Mouse (Mus musculus): Measurements from ENCODE around the gene Sumf1.

Gene Sumf1

DNA sequence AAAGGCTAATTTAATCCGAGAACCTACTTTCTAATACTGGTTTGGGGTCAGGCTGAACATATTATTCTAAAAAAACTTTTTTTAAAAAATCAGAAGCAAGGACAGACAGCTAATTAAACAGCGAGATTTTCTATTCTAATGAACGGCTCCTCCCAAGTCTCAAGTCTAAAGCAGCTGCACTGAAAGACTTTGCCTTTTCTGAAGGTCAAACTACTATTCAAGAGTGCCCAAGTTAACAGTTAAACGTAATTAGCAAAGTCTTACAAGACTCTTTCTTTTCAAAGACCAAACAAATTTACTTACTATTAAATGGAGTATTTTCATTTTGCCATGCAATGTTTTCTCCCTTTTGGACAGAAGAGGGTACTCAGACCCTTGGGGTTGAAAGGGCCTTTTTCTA lies 20.8 kb upstream of the Sumf1 start:
- no peak for DNase-seq

DNA sequence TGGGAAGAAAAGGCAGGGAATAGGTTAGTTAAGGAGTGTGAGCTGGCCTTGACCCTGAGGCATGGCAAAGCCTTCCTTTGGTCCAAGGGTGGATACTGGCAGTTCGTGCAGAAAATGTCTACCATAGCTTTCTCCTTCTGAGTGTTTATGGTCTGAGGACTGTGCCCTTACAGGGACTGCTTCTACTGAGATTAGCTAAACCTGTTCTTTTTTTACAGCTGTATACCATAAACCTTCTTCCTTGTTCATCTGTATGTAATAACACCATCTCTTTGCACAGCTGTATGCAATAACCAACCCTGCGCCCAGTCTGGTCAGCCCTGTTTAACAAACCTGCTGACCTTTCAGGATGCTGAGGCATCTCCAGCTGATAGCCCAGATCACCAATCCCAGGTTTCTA lies 18.9 kb upstream of the Sumf1 start:
- no peak for DNase-seq

DNA sequence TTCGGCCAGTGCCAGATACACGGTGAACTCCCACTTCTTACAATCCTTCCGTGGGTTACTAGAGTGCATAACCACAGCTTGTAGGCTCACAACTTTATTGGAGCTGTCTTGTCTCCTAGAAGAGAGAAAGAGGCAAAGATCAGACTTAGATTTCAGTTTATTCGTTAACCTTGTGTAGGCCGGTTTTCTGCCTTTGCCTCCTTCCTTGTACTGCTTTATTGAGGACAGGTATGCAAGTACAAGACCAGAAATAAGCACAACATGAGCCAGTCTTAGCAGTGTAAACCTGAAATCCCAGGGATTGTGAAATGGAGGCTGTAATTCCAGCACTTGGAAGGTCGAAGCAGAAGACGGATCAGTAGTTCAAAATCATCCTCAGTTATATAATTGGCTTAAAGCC lies 12.9 kb upstream of the Sumf1 start:
- DNase-seq: no peak

DNA sequence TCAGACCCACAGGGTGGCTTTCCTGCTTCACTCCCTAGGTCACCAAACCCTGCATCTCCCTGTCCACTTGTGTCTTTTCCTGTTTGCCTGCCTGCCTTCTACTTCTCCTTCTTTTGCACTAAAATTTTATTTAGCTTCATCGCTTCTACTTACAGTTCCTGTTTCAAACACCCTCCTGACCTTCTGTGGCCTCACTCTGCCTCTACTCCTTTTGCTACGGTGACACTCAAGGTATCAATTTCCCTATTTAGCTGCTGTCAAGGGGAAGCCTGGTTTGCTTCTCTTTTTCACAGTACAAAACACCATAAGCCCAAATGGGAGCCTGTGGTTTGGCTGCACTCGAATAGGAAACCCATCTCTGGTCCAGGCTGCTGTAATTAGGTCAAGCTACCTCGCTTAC lies 11.7 kb upstream of the Sumf1 start:
- no peak for DNase-seq

GRCm38 (mm10) chr6:108196665-108197064 lies 11.3 kb upstream of the Sumf1 start:
- DNase-seq: no peak

DNA sequence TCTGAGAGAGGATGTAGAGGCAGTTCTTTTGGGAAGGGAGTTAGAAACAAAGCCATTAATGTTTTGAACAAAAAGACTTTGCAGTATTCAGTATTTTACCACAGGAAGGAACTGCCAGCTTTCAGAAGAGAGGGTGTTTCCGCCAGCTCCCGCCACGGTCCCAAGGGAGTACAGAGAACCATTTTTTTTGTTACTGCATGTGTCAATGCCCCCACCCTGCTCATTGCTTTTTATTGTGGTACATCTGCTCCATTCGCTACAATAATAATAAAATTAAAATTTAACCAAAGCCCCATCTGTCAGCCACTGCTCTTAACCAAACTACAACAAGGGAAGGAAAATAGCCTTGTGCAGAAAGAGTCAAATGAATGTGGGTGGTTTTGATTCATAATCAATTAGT lies 7.2 kb upstream of the Sumf1 start:
- no peak for DNase-seq

- DNase-seq: no peak
Measured at GRCm38 (mm10) chr6:108190690-108191089, 5.3 kb upstream of the Sumf1 start.

DNA sequence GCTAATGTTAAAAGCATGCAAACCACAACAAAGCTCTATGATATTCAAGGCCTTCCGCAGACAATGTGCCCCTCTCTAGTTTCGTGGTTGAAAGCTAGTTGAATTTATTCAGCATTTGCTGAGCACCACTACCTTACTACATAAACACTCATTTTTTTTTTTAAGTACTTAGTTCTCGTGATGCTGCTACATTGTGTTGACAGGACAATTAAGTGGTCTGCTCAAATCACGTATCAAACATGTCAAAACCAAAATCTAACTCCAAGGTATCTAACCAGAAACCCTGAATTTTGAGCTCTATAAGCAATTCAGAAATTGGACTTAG lies 265 bp upstream of the Sumf1 start:
- no peak for DNase-seq

DNA sequence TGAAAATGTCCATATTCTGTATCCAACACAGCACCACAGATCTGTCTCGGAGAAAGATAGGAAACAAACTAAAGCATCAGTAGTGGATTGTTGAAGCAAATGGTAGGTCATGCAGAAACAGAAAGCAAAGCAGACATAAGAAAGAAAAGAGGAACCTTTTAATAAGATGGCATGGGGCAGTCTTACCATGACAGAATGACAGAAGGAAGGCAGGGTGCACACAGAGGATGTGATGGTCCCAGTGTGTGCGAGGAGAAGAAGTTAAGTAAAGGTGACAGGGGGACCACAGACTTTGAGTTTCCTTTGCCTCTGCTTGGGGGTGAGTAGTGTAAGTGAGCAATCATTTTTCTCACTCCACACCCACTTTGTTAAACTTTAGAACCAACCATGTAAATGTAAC lies 6.3 kb downstream of the Sumf1 start:
- DNase-seq: no peak

GRCm38 (mm10) chr6:108174181-108174580 lies 11.2 kb downstream of the Sumf1 start:
- DNase-seq: no peak

GRCm38 (mm10) chr6:108172219-108172618 lies 13.2 kb downstream of the Sumf1 start:
- no peak for DNase-seq

- no peak for DNase-seq
Measured at GRCm38 (mm10) chr6:108169466-108169865, 15.9 kb downstream of the Sumf1 start.

GRCm38 (mm10) chr6:108168723-108169122 lies 16.7 kb downstream of the Sumf1 start:
- DNase-seq: no peak

DNA sequence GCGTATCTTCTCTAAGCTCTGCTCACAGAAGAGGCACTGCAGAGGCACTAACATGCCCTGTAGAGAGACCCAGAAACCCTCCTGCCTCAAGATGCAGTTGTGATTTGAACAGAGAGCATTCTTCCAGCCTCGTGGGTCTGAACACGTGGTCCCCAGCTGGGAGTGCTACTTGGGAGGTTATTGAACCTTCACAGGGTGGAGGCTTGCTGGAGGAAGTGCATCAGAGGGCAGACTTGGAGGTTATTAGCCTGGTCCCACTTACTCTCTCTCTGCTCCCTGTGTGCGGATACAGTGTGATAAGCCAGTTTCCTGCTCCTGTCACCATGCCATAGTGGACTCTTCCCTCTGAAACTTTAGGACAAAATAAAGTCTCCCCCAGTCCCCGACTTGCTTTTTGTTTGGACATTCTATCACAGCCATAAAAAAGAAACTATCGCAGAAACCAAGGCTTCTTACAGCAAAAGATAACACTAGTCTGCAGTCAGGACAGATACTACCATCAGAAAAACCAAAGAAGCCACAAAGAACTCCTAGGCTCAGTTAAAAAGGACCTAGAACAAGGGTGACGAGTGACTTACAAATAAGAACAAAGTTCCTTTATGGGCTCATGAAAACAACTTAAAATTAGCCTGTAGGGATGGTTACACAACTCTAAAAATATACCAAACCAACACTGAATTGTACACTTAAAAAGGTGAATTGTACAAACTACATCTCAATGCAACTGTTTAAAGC lies 17.3 kb downstream of the Sumf1 start:
- DNase-seq: no peak

- no peak for DNase-seq
Measured at GRCm38 (mm10) chr6:108165598-108165997, 19.8 kb downstream of the Sumf1 start.

DNA sequence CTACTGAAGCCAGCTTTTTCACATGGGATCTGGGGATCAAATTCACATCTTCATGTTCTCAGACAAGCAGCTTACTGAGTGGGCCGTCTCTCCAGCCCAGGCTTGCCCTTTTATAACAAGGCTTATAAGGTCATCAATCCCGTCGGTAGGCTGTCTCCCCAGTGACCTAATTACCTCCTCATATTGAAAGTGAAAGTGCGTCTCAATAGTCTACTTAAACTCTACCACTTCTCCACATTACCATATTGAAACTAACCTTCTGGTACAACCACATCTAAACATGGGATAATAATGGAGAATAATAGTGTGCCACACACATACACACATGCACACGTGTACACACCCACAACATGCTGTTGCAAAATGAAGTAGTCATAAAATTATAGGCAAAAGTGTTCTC lies 20.4 kb downstream of the Sumf1 start:
- DNase-seq: no peak

DNA sequence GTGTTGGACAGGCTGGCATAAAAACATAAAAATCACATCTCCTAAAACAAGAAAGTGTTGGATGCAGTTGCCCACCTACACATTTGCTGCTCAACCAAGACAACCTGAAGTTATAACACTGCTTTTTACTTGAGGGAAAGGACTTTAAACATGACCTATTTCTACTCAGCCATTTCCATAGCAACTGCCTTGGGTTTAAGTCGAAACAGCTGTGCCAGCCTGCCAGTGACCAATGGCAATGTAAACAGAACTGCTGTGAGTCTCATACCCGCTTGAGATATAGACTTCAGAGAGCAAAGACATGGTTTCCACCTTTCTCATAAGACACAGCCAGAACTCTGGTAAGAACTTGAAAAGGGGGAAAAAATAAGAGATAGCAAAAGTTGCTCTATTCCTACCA lies 24.8 kb downstream of the Sumf1 start:
- no peak for DNase-seq

GRCm38 (mm10) chr6:108156881-108157280 lies 28.5 kb downstream of the Sumf1 start:
- no peak for DNase-seq

DNA sequence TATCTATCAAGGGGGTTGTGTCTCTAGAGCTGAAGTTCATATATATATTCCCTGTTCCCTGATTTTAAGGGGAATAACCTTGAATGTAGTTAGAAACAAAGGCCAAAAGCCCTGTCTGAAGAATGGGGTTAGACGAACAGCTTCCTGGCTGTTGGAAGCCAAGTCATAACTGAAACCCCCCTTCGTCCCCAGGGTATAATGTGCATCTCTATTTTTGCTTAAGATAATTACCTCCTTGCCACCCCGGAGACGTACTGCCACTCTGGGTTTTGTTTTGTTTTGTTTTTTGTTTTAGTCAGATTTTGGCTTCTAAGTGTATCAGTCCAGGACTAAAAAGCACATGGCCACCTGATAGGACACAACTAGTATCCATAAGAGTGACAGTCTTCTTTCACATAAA lies 31.1 kb downstream of the Sumf1 start:
- DNase-seq: no peak

- no peak for DNase-seq
Measured at GRCm38 (mm10) chr6:108152661-108153269, 32.6 kb downstream of the Sumf1 start.

DNA sequence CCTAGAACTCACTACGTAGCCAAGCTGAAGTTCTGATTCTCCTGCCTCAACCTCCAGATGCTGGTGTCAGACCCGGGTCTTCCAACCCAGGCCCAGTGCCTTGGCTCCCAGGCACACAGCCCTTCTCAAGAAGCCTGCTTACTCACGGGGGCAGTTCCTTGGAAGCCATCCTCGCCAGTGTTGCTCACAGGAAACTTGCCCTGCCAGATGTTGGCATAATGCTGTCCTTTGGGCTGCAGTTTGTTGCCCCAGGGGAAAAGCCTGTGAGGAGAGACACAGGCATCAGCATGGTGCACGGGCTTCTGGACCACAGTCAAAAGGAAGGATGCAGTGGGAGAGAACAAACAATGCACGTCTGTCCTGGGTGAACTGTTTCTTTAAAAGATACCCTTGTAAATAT lies 33.3 kb downstream of the Sumf1 start:
- DNase-seq: no peak

DNA sequence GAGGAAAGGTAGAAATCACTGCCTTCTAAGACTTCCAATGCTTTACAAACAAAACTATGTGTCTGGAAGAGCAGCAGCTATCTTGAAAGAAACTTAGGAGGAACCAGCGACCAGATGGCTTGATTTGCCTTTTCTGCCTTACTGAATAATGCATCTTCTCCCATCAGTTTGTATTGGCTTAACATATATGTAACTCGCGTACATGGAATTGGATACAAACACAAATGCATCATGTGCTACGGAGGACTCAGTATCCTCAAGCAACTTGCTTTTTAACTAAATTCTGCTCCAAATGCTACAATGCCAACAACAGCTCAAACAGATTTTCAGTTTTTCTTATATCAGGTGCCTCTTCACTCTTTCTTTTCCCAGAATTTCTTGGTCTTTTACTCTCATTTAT lies 36.1 kb downstream of the Sumf1 start:
- DNase-seq: no peak

- no peak for DNase-seq
Measured at GRCm38 (mm10) chr6:108148435-108148834, 36.9 kb downstream of the Sumf1 start.

DNA sequence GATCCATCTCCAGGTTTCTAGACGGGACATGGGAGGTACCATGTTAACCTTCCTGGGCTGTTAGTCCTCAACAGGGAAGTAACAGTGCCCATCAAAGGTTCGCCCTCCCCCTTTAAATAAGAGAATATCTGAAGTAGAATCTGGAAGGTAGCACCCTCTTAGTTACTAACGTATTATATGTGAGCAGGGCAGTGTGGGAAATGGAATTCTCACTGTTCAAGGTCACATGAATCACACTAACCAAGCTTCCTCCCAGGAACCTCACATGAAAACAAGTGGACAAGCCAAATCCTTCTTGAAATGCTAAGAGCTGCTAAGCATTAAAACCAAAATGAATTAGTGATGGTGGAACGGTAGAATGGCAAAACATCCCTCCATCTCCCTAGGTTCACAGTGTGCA lies 38.7 kb downstream of the Sumf1 start:
- DNase-seq: no peak

DNA sequence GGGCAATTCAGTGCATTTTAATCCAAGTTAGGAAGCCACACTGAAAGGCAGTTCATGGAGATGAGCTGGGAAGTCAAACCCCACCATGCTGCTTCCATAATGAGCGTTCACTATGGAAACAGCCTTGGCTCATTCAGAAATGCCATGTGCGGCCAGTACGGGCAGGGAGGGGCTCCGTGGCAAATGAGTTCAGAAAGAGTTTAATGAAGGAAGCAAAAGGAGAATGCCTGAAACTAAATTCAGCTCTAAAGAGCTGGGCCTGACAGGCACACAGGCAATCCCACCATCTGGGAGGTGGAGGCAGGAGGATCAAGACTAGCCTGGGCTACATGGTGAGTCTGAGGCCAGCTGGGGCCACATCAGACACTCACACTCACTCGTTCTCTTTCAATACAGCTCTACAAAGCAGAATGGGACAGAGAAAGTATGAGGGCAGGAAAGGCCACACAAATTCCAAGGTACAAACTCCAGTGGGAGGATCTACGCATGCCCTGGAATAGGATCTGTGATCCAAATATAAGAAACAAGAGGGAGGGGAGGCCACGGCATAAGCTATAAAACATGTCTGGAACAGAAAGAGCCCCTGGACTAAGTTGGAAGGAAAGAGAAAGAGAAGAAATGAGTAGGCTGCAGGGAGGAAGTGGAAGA lies 39.3 kb downstream of the Sumf1 start:
- DNase-seq: no peak

Measured in cerebellum, adult 18-20 months (tissue).